Mouse (Mus musculus): Measurements from ENCODE around the gene Sart1. TPM values are rescaled to one million over a fixed set of nuclear protein-coding genes. Genes with fewer than 3 reads are reported as not detected.
"Not testable (repeated sequence)": the region's sequence is repeated elsewhere in the genome, so short reads cannot be mapped to it uniquely, and the experiment has no call there.

Sart1 gene
- polyA plus RNA-seq, 1 experiment, result 27.7 TPM

- Histone ChIP-seq H3K4me3 (ENCODE audit: low read depth, low read length) (no peak overlapping the region), H3K36me3 (ENCODE audit: control insufficient read depth, insufficient read depth, low read length) (no peaks in the 10 kb centered on the region; the same call in 1 of the 2 replicates), H3K27me3 (ENCODE audit: control insufficient read depth, insufficient read depth, low read length) (no peaks in the 10 kb centered on the region), H3K4me1 (ENCODE audit: control insufficient read depth, insufficient read depth, insufficient read length, low read length) (peaks cover 10% of the 10 kb centered on the region), H3K27ac (ENCODE audit: insufficient read depth, low read depth, low read length) (no peak overlapping the region)
- no peak for TF ChIP-seq CTCF (IDR thresholded peaks at IDR 0.05; ENCODE audit: extremely low read depth, insufficient read length, insufficient replicate concordance, low read depth, low read length)
- TF ChIP-seq POLR2A (IDR thresholded peaks at IDR 0.05; ENCODE audit: low read depth, low read length), result no peak
- WGBS, result 80% methylated on average over 2 of the region's 2 CpGs
Measured at GRCm38 (mm10) chr19:5362186-5362585, 26.3 kb downstream of the Sart1 start.

GRCm38 (mm10) chr19:5356080-5356479, 32.4 kb downstream of the Sart1 start:
- WGBS, result no CpG with 5 or more reads among the region's 1 CpGs

GRCm38 (mm10) chr19:5353609-5354008, 34.9 kb downstream of the Sart1 start:
- TF ChIP-seq POLR2A (IDR thresholded peaks at IDR 0.05; ENCODE audit: low read depth, low read length) (no peak), CTCF (IDR thresholded peaks at IDR 0.05; ENCODE audit: extremely low read depth, insufficient read length, insufficient replicate concordance, low read depth, low read length) (no peak)
- peak overlapping the region; percentile 95 for H3K27ac ChIP-seq (ENCODE audit: insufficient read depth, low read depth, low read length)
- H3K36me3 ChIP-seq (ENCODE audit: control insufficient read depth, insufficient read depth, low read length), result no peaks in the 10 kb centered on the region
- H3K4me1 ChIP-seq (ENCODE audit: control insufficient read depth, insufficient read depth, insufficient read length, low read length), result peaks cover 27% of the 10 kb centered on the region
- H3K4me3 ChIP-seq (ENCODE audit: low read depth, low read length), result no peak overlapping the region
- no peaks in the 10 kb centered on the region for H3K27me3 ChIP-seq (ENCODE audit: control insufficient read depth, insufficient read depth, low read length)
- WGBS, result 27% methylated on average over 2 of the region's 2 CpGs

More at GRCm38 (mm10) chr19:5356080-5356479, 32.4 kb downstream of the Sart1 start:
- no peaks in the 10 kb centered on the region for H3K27me3 ChIP-seq (ENCODE audit: control insufficient read depth, insufficient read depth, low read length)
- H3K27ac ChIP-seq (ENCODE audit: insufficient read depth, low read depth, low read length), result peak overlapping the region; percentile 76
- no peak overlapping the region for H3K4me3 ChIP-seq (ENCODE audit: low read depth, low read length)
- TF ChIP-seq POLR2A (IDR thresholded peaks at IDR 0.05; ENCODE audit: low read depth, low read length) (no peak), CTCF (IDR thresholded peaks at IDR 0.05; ENCODE audit: extremely low read depth, insufficient read length, insufficient replicate concordance, low read depth, low read length) (no peak)
- H3K4me1 ChIP-seq (ENCODE audit: control insufficient read depth, insufficient read depth, insufficient read length, low read length), result peaks cover 23% of the 10 kb centered on the region
- H3K36me3 ChIP-seq (ENCODE audit: control insufficient read depth, insufficient read depth, low read length), result no peaks in the 10 kb centered on the region

GRCm38 (mm10) chr19:5349502-5349873, 39.0 kb downstream of the Sart1 start, which contains the start of gene Cst6:
Gene Cst6 (minus strand): TSS chr19:5349574.
- 57% methylated on average over 6 of the region's 6 CpGs for WGBS
- peaks cover 23% of the 10 kb centered on the region for H3K4me1 ChIP-seq (ENCODE audit: control insufficient read depth, insufficient read depth, insufficient read length, low read length)
- H3K27me3 ChIP-seq (ENCODE audit: control insufficient read depth, insufficient read depth, low read length); H3K36me3 ChIP-seq (ENCODE audit: control insufficient read depth, insufficient read depth, low read length): not testable (repeated sequence)
- peak within 1 kb of the TSS; percentile 87 for H3K4me3 ChIP-seq (ENCODE audit: low read depth, low read length)
- H3K27ac ChIP-seq (ENCODE audit: insufficient read depth, low read depth, low read length), result peak within 1 kb of the TSS; percentile 18; the same call in 1 of the 2 replicates

DNA sequence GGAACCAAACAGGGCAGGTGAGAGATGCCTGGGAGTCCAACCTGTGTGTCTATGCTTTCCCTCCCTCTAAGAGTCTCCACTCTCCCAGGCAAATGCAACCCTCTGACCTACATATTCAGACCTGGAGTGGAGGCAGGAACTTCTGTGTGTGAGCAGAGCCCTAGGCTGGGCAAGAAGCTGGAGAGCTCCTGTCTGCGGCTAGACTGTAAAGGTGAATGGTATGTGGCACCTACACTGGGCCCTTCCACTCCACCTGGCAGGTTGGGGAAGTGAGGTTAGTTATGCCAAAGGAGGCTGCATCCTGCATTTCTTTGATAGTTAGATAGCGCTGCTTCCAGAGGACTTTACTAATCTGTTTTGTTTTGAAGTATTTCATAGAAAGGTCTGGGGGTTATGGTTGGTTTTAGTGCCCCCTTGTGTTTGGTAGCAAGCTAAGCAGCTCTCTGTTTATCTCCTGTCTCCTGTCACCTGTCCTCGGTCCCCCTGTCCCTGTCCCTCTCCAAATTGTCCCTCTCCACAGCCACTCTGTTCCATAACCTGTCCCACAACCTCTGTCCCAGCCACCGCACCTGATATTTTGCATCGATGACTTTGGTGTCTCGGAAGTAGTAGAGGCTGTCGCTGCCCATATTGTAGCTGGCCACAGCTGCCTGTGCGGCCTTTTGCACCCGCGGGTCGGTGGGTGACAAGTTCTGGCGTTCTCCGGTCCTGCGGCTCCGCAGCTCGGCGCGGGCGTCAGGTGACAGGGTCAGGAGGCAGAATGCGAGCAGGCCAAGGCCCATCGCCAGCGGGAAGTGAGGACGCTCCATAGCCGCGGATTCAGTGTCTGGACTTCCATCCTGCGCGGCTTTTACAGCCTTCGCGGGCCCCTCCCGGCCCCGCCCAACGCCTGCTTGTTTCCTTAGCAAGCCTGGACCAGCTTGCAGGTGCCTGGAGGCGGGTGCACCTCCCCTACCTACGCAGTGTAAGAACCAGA, 39.7 kb downstream of the Sart1 start:
- peak overlapping the region; percentile 87 for H3K4me3 ChIP-seq (ENCODE audit: low read depth, low read length)
- peak overlapping the region; percentile 18; the same call in 1 of the 2 replicates for H3K27ac ChIP-seq (ENCODE audit: insufficient read depth, low read depth, low read length)
- H3K36me3 ChIP-seq (ENCODE audit: control insufficient read depth, insufficient read depth, low read length), result no peaks in the 10 kb centered on the region
- no peaks in the 10 kb centered on the region for H3K27me3 ChIP-seq (ENCODE audit: control insufficient read depth, insufficient read depth, low read length)
- peaks cover 17% of the 10 kb centered on the region for H3K4me1 ChIP-seq (ENCODE audit: control insufficient read depth, insufficient read depth, insufficient read length, low read length)
- WGBS, result 4% methylated on average over 34 of the region's 34 CpGs
- TF ChIP-seq POLR2A (IDR thresholded peaks at IDR 0.05; ENCODE audit: low read depth, low read length) (peak; percentile 21; the same call in 1 of the 2 replicates), CTCF (IDR thresholded peaks at IDR 0.05; ENCODE audit: extremely low read depth, insufficient read length, insufficient replicate concordance, low read depth, low read length) (peak; percentile 40; the same call in 1 of the 2 replicates)

DNA sequence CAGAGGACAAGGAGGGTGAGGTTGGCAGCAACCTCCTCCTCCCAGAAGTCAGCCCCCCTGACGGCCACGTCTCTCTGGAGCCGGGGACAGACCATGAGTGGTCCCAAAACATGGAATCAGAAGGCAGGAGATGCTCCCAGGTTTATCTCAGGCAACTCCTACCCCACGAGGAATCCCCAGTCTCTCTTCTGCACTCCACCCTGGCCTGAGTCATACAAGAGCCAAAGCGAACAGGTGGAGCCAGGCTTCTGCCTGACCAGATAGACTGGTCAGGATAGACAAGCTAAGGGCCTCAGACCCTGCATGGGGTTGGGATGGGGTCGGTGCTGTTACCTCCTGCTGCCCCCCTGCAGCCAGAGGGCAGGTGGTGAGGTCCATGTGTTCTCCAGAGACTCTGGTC, 40.4 kb downstream of the Sart1 start:
- WGBS, result 74% methylated on average over 6 of the region's 6 CpGs
- H3K36me3 ChIP-seq (ENCODE audit: control insufficient read depth, insufficient read depth, low read length), result no peaks in the 10 kb centered on the region
- peaks cover 11% of the 10 kb centered on the region for H3K4me1 ChIP-seq (ENCODE audit: control insufficient read depth, insufficient read depth, insufficient read length, low read length)
- H3K27ac ChIP-seq (ENCODE audit: insufficient read depth, low read depth, low read length), result no peak overlapping the region
- TF ChIP-seq POLR2A (IDR thresholded peaks at IDR 0.05; ENCODE audit: low read depth, low read length) (no peak), CTCF (IDR thresholded peaks at IDR 0.05; ENCODE audit: extremely low read depth, insufficient read length, insufficient replicate concordance, low read depth, low read length) (no peak)
- no peak overlapping the region for H3K4me3 ChIP-seq (ENCODE audit: low read depth, low read length)
- H3K27me3 ChIP-seq (ENCODE audit: control insufficient read depth, insufficient read depth, low read length), result no peaks in the 10 kb centered on the region

All from small intestine, adult 2 months (tissue).